Mouse (Mus musculus) Patski (cell line): Measurements from ENCODE around the gene Ovgp1. TPM values are rescaled to one million over a fixed set of nuclear protein-coding genes. Genes with fewer than 3 reads are reported as not detected.

Experiments
- ATAC-seq: fragments of 100-300 bp; one replicate; pipeline ENCODE4 v1.8.0; 2021
- CTCF ChIA-PET: fragments of 350-600 bp; sonication (Branson Sonifier 250); formaldehyde crosslinking; loops from one replicate; lab custom pipeline; 2022; ENCODE audit warnings: inconsistent platforms; lab: Charles Lee
- POLR2A ChIA-PET: fragments of 350-600 bp; sonication (Branson Sonifier 250); formaldehyde crosslinking; loops from one replicate; lab custom pipeline; 2022; ENCODE audit warnings: antibody characterized with exemption, inconsistent platforms; lab: Charles Lee
- DNase-seq: peaks from one replicate; pipeline ENCODE4 v3.0.0-alpha.2; 2011; ENCODE audit warnings: low read depth, low spot score
- H3K27me3 ChIP-seq: fragments of 371-371 bp; one replicate; pipeline ENCODE4 v1.5.1; 2021
- CTCF ChIP-seq: fragments of 100-300 bp; IDR thresholded peaks from one replicate; pipeline ENCODE4 v1.5.1; 2021
- in situ Hi-C: fragments of 300-500 bp; cut with MboI; formaldehyde crosslinking; loops from 3 replicates; pipeline ENCODE4 v1.11.1; 2018; ENCODE audit warnings: low pct_unique_long_range_greater_than_20kb, mixed read lengths
- polyA plus RNA-seq: library from polyadenylated mRNA; unstranded; gene quantifications from one replicate; pipeline ENCODE4 v1.2.3, GENCODE M21; 2021

Ovgp1 gene
- polyA plus RNA-seq, 1 experiment from 2014 or later, result 1.9 TPM

DNA sequence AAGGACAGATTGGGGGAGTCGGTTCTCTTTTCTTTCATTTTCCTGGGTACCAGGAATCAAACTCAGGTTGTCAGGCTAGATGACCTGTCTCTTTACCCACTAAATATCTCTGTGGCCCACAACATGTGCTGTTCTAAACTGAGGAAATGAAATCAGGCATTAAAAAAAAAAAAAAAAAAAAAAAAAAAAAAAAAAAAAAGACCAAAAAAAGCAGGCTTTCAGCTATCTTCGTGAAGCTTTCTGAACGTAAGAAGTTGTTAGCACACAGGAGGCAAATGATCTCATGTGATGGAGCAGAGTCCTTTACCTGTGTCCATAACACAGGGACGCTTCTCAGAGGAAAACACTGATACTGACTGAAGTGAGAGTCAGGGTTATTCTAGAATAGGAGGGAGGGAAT lies 37.4 kb upstream of the Ovgp1 start:
- ATAC-seq, result no peak
- no peaks in the 10 kb centered on the region for H3K27me3 ChIP-seq
- no peak for DNase-seq
- in situ Hi-C loops, result no loop called here
- POLR2A ChIA-PET, result interaction anchor here (0.8 to 1.7 kb wide), 4 partner anchors 14 to 23 kb away, joined by 4 to 10 read pairs (median 4); partner anchors contain the start of gene Wdr77
- CTCF ChIA-PET, result interaction anchor here (1.0 to 6.7 kb wide), 6 partner anchors 10 to 21 kb away, joined by 3 to 35 read pairs (median 6); no protein-coding TSS in a partner anchor
- TF ChIP-seq CTCF, result no peak

- ChIA-PET POLR2A (interaction anchor here (1.0 to 4.1 kb wide), 2 partner anchors 7 to 15 kb away, joined by 5 to 30 read pairs; partner anchors contain the start of genes Atp5f1 and Wdr77), CTCF (interaction anchor here (4.1 to 5.7 kb wide), 2 partner anchors 14 to 22 kb away, joined by 18 to 35 read pairs; no protein-coding TSS in a partner anchor)
- in situ Hi-C loops, result loop anchor here (25.0 kb wide), 1 partner anchor 1361 kb away; no protein-coding TSS in a partner anchor
- TF ChIP-seq CTCF, result no peak
- no peaks in the 10 kb centered on the region for H3K27me3 ChIP-seq
- ATAC-seq, result no peak
- no peak for DNase-seq
Observed at GRCm38 (mm10) chr3:105951348-105951747, 22.2 kb upstream of the Ovgp1 start.

DNA sequence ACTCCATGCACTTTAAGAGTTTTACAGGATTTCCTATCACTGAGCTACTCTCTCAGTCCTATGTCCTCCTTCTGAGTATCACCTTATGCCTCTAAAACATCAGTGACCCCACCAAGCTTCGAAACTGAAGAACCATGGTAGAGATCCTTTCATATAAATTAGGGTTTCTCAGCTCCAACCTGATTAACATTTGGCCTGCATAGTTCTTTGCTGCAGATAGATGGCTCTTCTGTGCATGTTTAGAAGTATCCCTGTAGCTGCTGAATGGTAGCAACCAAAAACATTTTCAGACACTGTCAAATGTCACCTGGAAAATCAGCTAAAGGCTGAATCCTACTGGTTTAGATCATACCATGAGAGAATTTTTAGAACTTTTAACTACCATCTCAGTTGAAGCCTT lies 16.3 kb upstream of the Ovgp1 start:
- in situ Hi-C loops, result loop anchor here (25.0 kb wide), 1 partner anchor 1355 kb away; no protein-coding TSS in a partner anchor
- no peak for ATAC-seq
- no peaks in the 10 kb centered on the region for H3K27me3 ChIP-seq
- no peak for TF ChIP-seq CTCF
- POLR2A ChIA-PET, result interaction anchor here (1.2 to 3.7 kb wide), 3 partner anchors 8 to 19 kb away, joined by 3 to 30 read pairs (median 5); no protein-coding TSS in a partner anchor
- DNase-seq, result no peak
- CTCF ChIA-PET, result interaction anchor here (1.2 to 2.6 kb wide), 6 partner anchors 9 to 29 kb away, joined by 5 to 11 read pairs (median 7); no protein-coding TSS in a partner anchor

DNA sequence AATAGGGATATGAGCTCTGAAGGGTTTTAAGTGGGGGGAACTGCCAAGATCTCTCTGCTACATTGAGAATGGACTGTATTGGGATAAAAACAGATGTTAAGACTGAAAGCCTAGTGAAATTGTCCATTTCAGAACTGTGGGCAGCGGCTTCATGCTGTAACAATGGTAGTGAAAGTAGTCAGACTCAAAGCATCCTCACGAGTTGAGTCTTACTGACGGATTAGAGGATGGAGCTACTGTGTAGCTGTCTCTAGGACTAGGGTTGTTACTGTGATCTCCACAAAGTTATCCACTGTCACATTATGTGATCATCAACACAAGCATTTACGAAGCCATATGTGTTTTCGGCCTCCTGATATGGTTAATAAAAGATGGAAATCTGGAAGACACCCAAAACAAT lies 15.3 kb upstream of the Ovgp1 start:
- in situ Hi-C loops, result loop anchor here (25.0 kb wide), 1 partner anchor 1354 kb away; no protein-coding TSS in a partner anchor
- ChIA-PET CTCF (interaction anchor here (0.8 to 2.6 kb wide), 8 partner anchors 8 to 30 kb away, joined by 3 to 11 read pairs (median 6); no protein-coding TSS in a partner anchor), POLR2A (interaction anchor here (0.7 to 3.7 kb wide), 2 partner anchors 9 to 15 kb away, joined by 3 to 30 read pairs; no protein-coding TSS in a partner anchor)
- ATAC-seq (no peak), DNase-seq (no peak)
- H3K27me3 ChIP-seq, result no peaks in the 10 kb centered on the region
- no peak for TF ChIP-seq CTCF

GRCm38 (mm10) chr3:105958974-105959580 lies 14.4 kb upstream of the Ovgp1 start, which contains the start of gene Wdr77:
Gene Wdr77 (plus strand): TSS chr3:105959369.
- ChIA-PET CTCF (interaction anchor here (1.2 to 2.6 kb wide), 2 partner anchors 9 to 21 kb away, joined by 3 to 9 read pairs; no protein-coding TSS in a partner anchor), POLR2A (interaction anchor here (0.7 to 3.7 kb wide), 3 partner anchors 10 to 22 kb away, joined by 3 to 30 read pairs (median 10); no protein-coding TSS in a partner anchor)
- peak; percentile 97 for ATAC-seq
- no peak for TF ChIP-seq CTCF
- H3K27me3 ChIP-seq, result no peaks in the 10 kb centered on the region
- in situ Hi-C loops, result loop anchor here (25.0 kb wide), 1 partner anchor 1353 kb away; no protein-coding TSS in a partner anchor
- peak; percentile 100 for DNase-seq

GRCm38 (mm10) chr3:105959585-105959984 lies 13.9 kb upstream of the Ovgp1 start:
- CTCF ChIA-PET, result interaction anchor here (1.2 kb wide), 1 partner anchor 9 kb away, joined by 3 read pairs; no protein-coding TSS in a partner anchor
- no peak for DNase-seq
- POLR2A ChIA-PET, result interaction anchor here (0.8 to 3.7 kb wide), 2 partner anchors 10 to 23 kb away, joined by 10 to 30 read pairs; no protein-coding TSS in a partner anchor
- H3K27me3 ChIP-seq, result no peaks in the 10 kb centered on the region
- ATAC-seq, result peak; percentile 46
- no peak for TF ChIP-seq CTCF
- in situ Hi-C loops, result loop anchor here (25.0 kb wide), 1 partner anchor 1353 kb away; no protein-coding TSS in a partner anchor

- in situ Hi-C loops, result loop anchor here (5.0 to 25.0 kb wide), 2 partner anchors 278 to 1352 kb away; no protein-coding TSS in a partner anchor
- no peaks in the 10 kb centered on the region for H3K27me3 ChIP-seq
- DNase-seq (no peak), ATAC-seq (peak; percentile 4)
- TF ChIP-seq CTCF, result no peak
- CTCF ChIA-PET, result interaction anchor here (1.3 kb wide), 1 partner anchor 10 kb away, joined by 3 read pairs; no protein-coding TSS in a partner anchor
- POLR2A ChIA-PET, result interaction anchor here (3.7 kb wide), 1 partner anchor 11 kb away, joined by 30 read pairs; no protein-coding TSS in a partner anchor
Observed at GRCm38 (mm10) chr3:105959999-105960398, 13.5 kb upstream of the Ovgp1 start, which contains the start of gene Atp5f1. Gene Atp5f1 (minus strand): TSS chr3:105960099.

DNA sequence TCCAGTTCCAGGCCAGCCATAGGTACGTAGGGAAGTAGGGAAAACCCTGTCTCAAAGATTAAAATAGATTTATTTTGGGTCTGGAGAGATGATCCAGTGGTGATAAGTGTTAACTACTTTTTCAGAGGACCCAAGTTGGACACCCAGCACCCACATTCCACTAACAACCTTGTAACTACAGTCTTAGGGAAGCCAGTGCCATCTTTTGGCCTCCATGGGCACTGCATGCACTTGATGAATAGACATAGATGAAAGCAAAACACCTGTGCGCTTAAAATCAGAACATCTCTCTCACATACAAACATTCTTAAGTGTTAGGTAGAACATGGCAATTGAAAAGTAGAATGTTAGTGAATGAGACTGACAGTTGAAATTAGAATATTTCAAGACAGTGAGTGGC lies 12.8 kb upstream of the Ovgp1 start:
- H3K27me3 ChIP-seq, result no peaks in the 10 kb centered on the region
- ChIA-PET CTCF (interaction anchor here (1.3 kb wide), 1 partner anchor 11 kb away, joined by 3 read pairs; no protein-coding TSS in a partner anchor), POLR2A (interaction anchor here (3.7 kb wide), 1 partner anchor 11 kb away, joined by 30 read pairs; no protein-coding TSS in a partner anchor)
- ATAC-seq (no peak), DNase-seq (no peak)
- TF ChIP-seq CTCF, result peak; percentile 75
- in situ Hi-C loops, result loop anchor here (5.0 to 25.0 kb wide), 2 partner anchors 278 to 1352 kb away; no protein-coding TSS in a partner anchor

GRCm38 (mm10) chr3:105971831-105972446 lies 1.6 kb upstream of the Ovgp1 start:
- no peak for ATAC-seq
- no peaks in the 10 kb centered on the region for H3K27me3 ChIP-seq
- no peak for DNase-seq
- in situ Hi-C loops, result loop anchor here (25.0 kb wide), 1 partner anchor 1340 kb away; no protein-coding TSS in a partner anchor
- POLR2A ChIA-PET, result interaction anchor here (0.8 to 1.2 kb wide), 2 partner anchors 9 to 49 kb away, joined by 3 read pairs; no protein-coding TSS in a partner anchor
- CTCF ChIA-PET, result interaction anchor here (1.4 kb wide), 1 partner anchor 20 kb away, joined by 3 read pairs; no protein-coding TSS in a partner anchor
- no peak for TF ChIP-seq CTCF
